Mouse (Mus musculus) embryo, embryonic 10.5 days (tissue): ENCODE measurements around the gene Txndc11.
"Not testable (repeated sequence)": the region's sequence is repeated elsewhere in the genome, so short reads cannot be mapped to it uniquely, and the experiment has no call there.

ENCODE experiments used
- DNase-seq: peaks from one replicate; pipeline ENCODE4 v3.0.0-alpha.2; 2015; ENCODE audit warnings: low spot score

Gene Txndc11

GRCm38 (mm10) chr16:11134348-11135344 is at the start of gene Txndc11:
Gene Txndc11 (minus strand): TSS chr16:11134650.
- peak; percentile 99 for DNase-seq

- no peak for DNase-seq
Observed at GRCm38 (mm10) chr16:11177404-11177803, 43.0 kb upstream of the Txndc11 start.

GRCm38 (mm10) chr16:11176884-11177244 is 42.4 kb upstream of the Txndc11 start:
- no peak for DNase-seq

- peak; percentile 93 for DNase-seq
Observed at GRCm38 (mm10) chr16:11176208-11176883, 41.9 kb upstream of the Txndc11 start, which contains the start of gene Zc3h7a. Gene Zc3h7a (minus strand): TSS chr16:11176393.

- DNase-seq = peak; percentile 85
Observed at GRCm38 (mm10) chr16:11175489-11176207, 41.2 kb upstream of the Txndc11 start.

- DNase-seq = no peak
Observed at GRCm38 (mm10) chr16:11175100-11175488, 40.6 kb upstream of the Txndc11 start.

- DNase-seq = peak; percentile 82
Observed at GRCm38 (mm10) chr16:11174671-11175081, 40.2 kb upstream of the Txndc11 start.

- no peak for DNase-seq
Observed at GRCm38 (mm10) chr16:11171679-11172078, 37.2 kb upstream of the Txndc11 start.

- DNase-seq = no peak
Observed at GRCm38 (mm10) chr16:11166431-11166830, 32.0 kb upstream of the Txndc11 start.

- no peak for DNase-seq
Observed at GRCm38 (mm10) chr16:11164695-11165255, 30.3 kb upstream of the Txndc11 start.

- DNase-seq = not testable (repeated sequence)
Observed at GRCm38 (mm10) chr16:11157721-11158120, 23.3 kb upstream of the Txndc11 start.

GRCm38 (mm10) chr16:11154500-11154899 is 20.1 kb upstream of the Txndc11 start:
- no peak for DNase-seq

- peak; percentile 29 for DNase-seq
Observed at GRCm38 (mm10) chr16:11143706-11144483, 9.4 kb upstream of the Txndc11 start.

- peak; percentile 30 for DNase-seq
Observed at GRCm38 (mm10) chr16:11133476-11134347, 738 bp downstream of the Txndc11 start.

- DNase-seq = peak; percentile 58
Observed at GRCm38 (mm10) chr16:11132839-11133238, 1.6 kb downstream of the Txndc11 start.

GRCm38 (mm10) chr16:11128301-11128700 is 6.1 kb downstream of the Txndc11 start:
- no peak for DNase-seq

GRCm38 (mm10) chr16:11125371-11125770 is 9.1 kb downstream of the Txndc11 start:
- DNase-seq = no peak

- no peak for DNase-seq
Observed at GRCm38 (mm10) chr16:11124110-11124509, 10.3 kb downstream of the Txndc11 start.

GRCm38 (mm10) chr16:11122625-11123024 is 11.8 kb downstream of the Txndc11 start:
- DNase-seq = no peak

GRCm38 (mm10) chr16:11109198-11109740 is 25.2 kb downstream of the Txndc11 start:
- DNase-seq = peak; percentile 66
